Mouse (Mus musculus) bone marrow, adult 2 months (tissue): Measurements from ENCODE around the gene Commd7. TPM values are rescaled to one million over a fixed set of nuclear protein-coding genes. Genes with fewer than 3 reads are reported as not detected.

Experiments used
- H3K27ac ChIP-seq: fragments of 200-500 bp; 2 replicates; pipeline ENCODE4 v1.5.1; 2012; ENCODE audit warnings: low read depth, mild to moderate bottlenecking, control low read depth, inconsistent platforms, low read length; ENCODE audit not compliant: control insufficient read depth, poor library complexity, insufficient read depth
- H3K4me1 ChIP-seq: fragments of 200-500 bp; 2 replicates; pipeline ENCODE4 v1.6.1; 2011; ENCODE audit warnings: low read length; ENCODE audit not compliant: control insufficient read depth, insufficient read depth
- H3K4me3 ChIP-seq: fragments of 200-500 bp; replicated peaks from 2 replicates; pipeline ENCODE3; 2011; ENCODE audit warnings: mild to moderate bottlenecking, low read depth, low read length, control low read depth; ENCODE audit not compliant: control insufficient read depth
- CTCF ChIP-seq: fragments of 200-500 bp; IDR thresholded peaks from 2 replicates; pipeline ENCODE4 v1.5.1; 2011; ENCODE audit warnings: low read length, control low read depth; ENCODE audit not compliant: control insufficient read depth, insufficient read depth
- POLR2A ChIP-seq: fragments of 200-500 bp; IDR thresholded peaks from 2 replicates; pipeline ENCODE4 v1.6.1; 2011; ENCODE audit warnings: low read depth, mild to moderate bottlenecking, control low read depth, low read length, borderline replicate concordance; ENCODE audit not compliant: control insufficient read depth
- WGBS: fragments of 180-500 bp; shearing (Covaris S2); methylation state at CpG from one replicate; pipeline ENCODE4 v1.1.7; 2018; 5-methylcytosine and 5-hydroxymethylcytosine counted together
- polyA plus RNA-seq: library from polyadenylated mRNA; stranded (reverse); fragments of >200 nt; gene quantifications from 2 replicates; pipeline ENCODE4 v1.2.4, GENCODE M21; 2011; ENCODE audit warnings: low replicate concordance; ENCODE audit not compliant: missing spikeins, insufficient read depth, insufficient read length

The Commd7 gene
- polyA plus RNA-seq, 1 experiment, result 22.0 TPM

DNA sequence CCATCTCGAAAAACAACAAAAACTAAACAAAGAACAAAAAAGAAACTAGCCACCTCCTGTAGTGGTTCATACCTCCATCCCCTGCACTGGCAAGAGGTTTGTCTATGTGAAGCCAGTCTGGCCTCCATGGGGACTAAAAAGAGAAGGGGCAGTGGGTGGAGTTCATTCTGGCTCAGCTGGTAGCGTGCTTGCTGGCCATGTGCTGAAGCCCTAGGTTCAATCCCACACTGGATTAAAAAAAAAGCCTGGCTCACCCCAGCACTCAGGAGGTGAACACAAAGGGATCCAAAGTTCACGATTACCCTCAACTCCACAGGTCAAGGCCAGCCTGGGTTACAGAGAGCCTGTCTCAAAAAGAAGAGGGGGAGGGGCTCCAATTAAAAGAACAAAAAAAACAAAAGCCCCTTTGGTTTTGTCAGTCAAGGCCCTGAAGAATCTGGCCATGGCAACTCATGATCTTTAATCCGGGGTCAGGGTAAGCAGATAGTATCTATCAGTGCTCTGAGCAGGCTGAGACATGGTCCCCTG is 52.1 kb downstream of the Commd7 start:
- no peak overlapping the region for H3K4me3 ChIP-seq
- TF ChIP-seq POLR2A (no peak), CTCF (no peak)
- H3K27ac ChIP-seq, result no peak overlapping the region
- H3K4me1 ChIP-seq, result no peaks in the 10 kb centered on the region
- WGBS, result 77% methylated on average over 4 of the region's 4 CpGs

DNA sequence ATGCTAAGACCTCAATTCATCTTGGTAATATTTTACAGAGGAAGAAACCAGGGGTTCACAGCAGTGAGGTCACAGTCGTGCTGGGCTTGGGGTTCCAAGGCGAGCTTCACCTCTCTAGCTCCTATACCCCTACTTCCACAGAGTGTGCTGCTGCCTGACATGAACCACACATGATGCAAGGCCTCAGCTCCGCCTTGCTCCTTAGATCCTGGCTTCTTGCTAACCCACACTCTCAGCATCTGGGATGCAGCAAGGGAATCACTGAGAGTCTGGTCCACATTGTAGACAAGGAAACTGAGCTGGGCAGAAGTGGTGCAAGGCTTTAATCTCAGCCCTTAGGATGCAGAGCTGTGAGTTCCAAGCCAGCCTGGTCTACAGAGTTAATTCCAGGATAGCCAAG is 52.5 kb downstream of the Commd7 start:
- H3K4me3 ChIP-seq, result no peak overlapping the region
- 80% methylated on average over 3 of the region's 3 CpGs for WGBS
- H3K4me1 ChIP-seq, result no peaks in the 10 kb centered on the region
- no peak overlapping the region for H3K27ac ChIP-seq
- TF ChIP-seq POLR2A (no peak), CTCF (no peak)

GRCm38 (mm10) chr2:153577122-153577521 is 55.5 kb downstream of the Commd7 start:
- Histone ChIP-seq H3K4me3 (no peak overlapping the region), H3K27ac (no peak overlapping the region), H3K4me1 (no peaks in the 10 kb centered on the region)
- WGBS, result 54% methylated on average over 4 of the region's 4 CpGs
- no peak for TF ChIP-seq CTCF
- no peak for TF ChIP-seq POLR2A

- TF ChIP-seq POLR2A (no peak), CTCF (no peak)
- H3K4me1 ChIP-seq, result no peaks in the 10 kb centered on the region
- no peak overlapping the region for H3K4me3 ChIP-seq
- 50% methylated on average over 3 of the region's 3 CpGs for whole genome bisulfite sequencing
- H3K27ac ChIP-seq, result no peak overlapping the region
These were observed 56.4 kb downstream of the Commd7 start for GRCm38 (mm10) chr2:153576150-153576549.

- no peak overlapping the region for H3K4me3 ChIP-seq
- 79% methylated on average over 6 of the region's 6 CpGs for WGBS
- H3K4me1 ChIP-seq, result no peaks in the 10 kb centered on the region
These were observed 57.0 kb downstream of the Commd7 start for GRCm38 (mm10) chr2:153575554-153575953.

DNA sequence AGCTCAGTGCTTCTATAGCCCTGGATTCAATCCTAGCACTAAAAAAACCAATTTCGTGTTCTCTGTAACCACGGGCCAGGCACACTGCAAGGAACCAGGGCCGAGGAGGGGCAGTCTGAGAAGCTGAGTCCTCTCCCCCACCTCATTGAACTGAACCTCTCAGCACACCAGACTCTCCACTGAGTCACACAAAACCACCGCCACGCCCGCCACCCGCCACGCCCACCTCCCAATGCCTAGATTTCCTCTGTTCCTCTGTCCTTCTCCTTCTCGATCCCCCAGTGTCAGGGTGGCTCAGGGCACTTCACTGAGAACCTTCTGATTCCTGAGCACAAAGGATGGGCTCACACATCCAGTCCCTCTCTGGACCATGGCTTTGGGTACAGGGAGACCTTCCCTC is 59.5 kb downstream of the Commd7 start:
- WGBS, result 73% methylated on average over 9 of the region's 9 CpGs
- Histone ChIP-seq H3K4me1 (no peaks in the 10 kb centered on the region), H3K27ac (no peak overlapping the region), H3K4me3 (no peak overlapping the region)
- TF ChIP-seq CTCF (no peak), POLR2A (no peak)

More at GRCm38 (mm10) chr2:153575554-153575953, 57.0 kb downstream of the Commd7 start:
- TF ChIP-seq CTCF, result no peak
- no peak for TF ChIP-seq POLR2A
- H3K27ac ChIP-seq, result no peak overlapping the region

- TF ChIP-seq CTCF (no peak), POLR2A (no peak)
- H3K4me1 ChIP-seq, result no peaks in the 10 kb centered on the region
- H3K27ac ChIP-seq, result no peak overlapping the region
- H3K4me3 ChIP-seq, result no peak overlapping the region
- WGBS, result 64% methylated on average over 6 of the region's 6 CpGs
These were observed 64.0 kb downstream of the Commd7 start for GRCm38 (mm10) chr2:153568541-153568940.

- no peak overlapping the region for H3K4me3 ChIP-seq
- no peak overlapping the region for H3K27ac ChIP-seq
- H3K4me1 ChIP-seq, result no peaks in the 10 kb centered on the region
- 52% methylated on average over 4 of the region's 4 CpGs for WGBS
- TF ChIP-seq POLR2A (no peak), CTCF (no peak)
These were observed 64.6 kb downstream of the Commd7 start for GRCm38 (mm10) chr2:153568013-153568412.

Other genes with a start within 250 kb of the Commd7 start
- not detected in 2 replicates for gene 4930404H24Rik, start 140.0 kb downstream of the Commd7 start, polyA plus RNA-seq
- 4.0 and 7.5 TPM in 2 replicates for gene Nol4l, start 102.8 kb downstream of the Commd7 start, polyA plus RNA-seq
- 2.3 and 4.5 TPM in 2 replicates for gene Dnmt3b, start 16.7 kb upstream of the Commd7 start, polyA plus RNA-seq
- gene Dnmt3c, start 63.9 kb upstream of the Commd7 start, polyA plus RNA-seq, result not detected in 2 replicates
- 28.0 and 32.4 TPM in 2 replicates for gene Mapre1, start 108.5 kb upstream of the Commd7 start, polyA plus RNA-seq
- gene Efcab8, start 147.2 kb upstream of the Commd7 start, polyA plus RNA-seq, result 1.4 TPM in 1 of 2 replicates, not detected in the other
- gene Sun5, start 238.3 kb upstream of the Commd7 start, polyA plus RNA-seq, result not detected in 2 replicates
- gene Bpifb2, start 242.3 kb upstream of the Commd7 start, polyA plus RNA-seq, result not detected in 2 replicates